Mouse (Mus musculus): Measurements from ENCODE around the gene Tuba1b. TPM values are rescaled to one million over a fixed set of nuclear protein-coding genes. Genes with fewer than 3 reads are reported as not detected.

Tuba1b gene
- polyA plus RNA-seq, 1 experiment = 694 TPM

DNA sequence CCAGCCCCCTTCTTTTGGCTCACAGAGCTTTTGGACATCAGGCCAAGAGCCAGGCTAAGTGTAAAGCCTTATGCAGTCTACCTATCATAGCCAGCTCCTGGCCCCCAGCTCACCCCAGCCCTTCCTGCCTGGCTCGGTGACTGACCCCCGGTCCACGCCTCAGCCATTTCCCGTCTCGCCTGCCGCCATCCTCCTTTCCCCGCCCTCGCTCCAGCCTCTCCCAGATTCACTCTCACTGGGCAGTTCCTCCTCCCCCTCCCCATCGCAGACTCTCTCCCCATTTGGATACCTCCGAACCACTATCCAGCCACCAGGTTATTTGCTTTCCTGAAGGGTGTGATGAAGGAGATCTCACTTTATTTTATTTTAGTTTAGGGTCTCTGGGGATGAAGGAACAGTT is 36.9 kb downstream of the Tuba1b start:
- Histone ChIP-seq H3K27ac (ENCODE audit: insufficient read depth, low read length) (no peak overlapping the region), H3K4me3 (ENCODE audit: extremely low read depth, insufficient read depth, insufficient read length) (no peak overlapping the region), H3K27me3 (ENCODE audit: control insufficient read depth, insufficient read depth, low read length) (peaks cover 26% of the 10 kb centered on the region), H3K4me1 (ENCODE audit: control insufficient read depth, insufficient read depth, insufficient read length) (peaks cover 13% of the 10 kb centered on the region), H3K36me3 (ENCODE audit: control insufficient read depth, insufficient read depth, low read length) (no peaks in the 10 kb centered on the region)
- TF ChIP-seq POLR2A (IDR thresholded peaks at IDR 0.05; ENCODE audit: low read depth, low read length) = no peak
- no peak for TF ChIP-seq CTCF (IDR thresholded peaks at IDR 0.05; ENCODE audit: extremely low read depth, insufficient read depth, insufficient read length, insufficient replicate concordance)
- WGBS = 22% methylated on average over 10 of the region's 10 CpGs
- no peak for DNase-seq (ENCODE audit: low read depth in 1 of 2, low spot score in 2 of 2)

DNA sequence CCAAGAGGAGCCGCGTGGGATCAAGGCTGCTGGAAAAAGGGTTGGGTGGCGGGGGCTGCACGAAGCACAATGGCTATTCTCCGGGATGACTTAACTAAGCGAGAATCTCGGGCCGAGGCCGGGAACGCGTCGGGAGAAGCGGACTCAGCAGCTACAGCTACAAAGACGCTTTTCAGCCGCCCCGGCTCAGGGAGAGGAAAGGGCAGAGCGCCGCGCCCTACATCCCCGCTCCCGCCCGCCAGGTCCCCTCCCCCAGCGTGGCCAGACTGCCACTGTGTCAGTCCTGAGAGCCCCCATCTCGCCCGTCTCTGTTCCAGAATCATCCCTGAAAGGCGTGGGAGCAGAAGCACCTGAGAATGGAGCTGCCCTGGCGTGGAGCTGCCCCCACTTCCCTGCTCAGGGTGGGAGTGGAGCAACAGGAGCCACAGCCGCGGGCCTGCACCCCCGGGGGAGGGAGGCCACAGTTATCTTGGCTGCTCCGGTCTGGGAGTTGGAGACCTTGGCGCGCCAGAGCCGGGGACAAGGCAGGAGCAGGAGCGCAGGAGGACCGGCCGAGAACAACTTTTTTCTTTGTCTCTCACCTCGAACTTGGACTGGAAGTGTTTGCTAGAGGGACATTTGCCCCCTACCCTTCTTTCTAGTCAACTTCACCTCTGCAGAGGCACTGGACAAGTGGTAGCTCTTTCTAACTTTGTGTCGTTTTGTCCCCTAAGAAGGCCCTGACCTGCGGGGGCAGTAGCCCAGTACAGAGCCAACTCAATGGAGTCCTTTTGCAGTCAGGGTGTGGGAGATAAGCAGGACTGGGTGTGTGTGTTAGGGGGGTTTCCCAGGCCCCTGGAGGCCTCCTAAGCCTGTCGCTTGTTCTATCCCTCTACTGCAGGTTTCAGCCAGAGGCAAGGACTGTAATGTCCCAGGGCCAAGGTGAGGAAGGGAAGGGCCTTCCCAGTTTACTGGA is 38.5 kb downstream of the Tuba1b start:
- Histone ChIP-seq H3K36me3 (ENCODE audit: control insufficient read depth, insufficient read depth, low read length) (no peaks in the 10 kb centered on the region), H3K27ac (ENCODE audit: insufficient read depth, low read length) (no peak overlapping the region), H3K4me1 (ENCODE audit: control insufficient read depth, insufficient read depth, insufficient read length) (peaks cover 13% of the 10 kb centered on the region), H3K4me3 (ENCODE audit: extremely low read depth, insufficient read depth, insufficient read length) (peak overlapping the region; percentile 23; the same call in 1 of the 2 replicates), H3K27me3 (ENCODE audit: control insufficient read depth, insufficient read depth, low read length) (peaks cover 26% of the 10 kb centered on the region)
- 8% methylated on average over 41 of the region's 41 CpGs for WGBS
- no peak for TF ChIP-seq CTCF (IDR thresholded peaks at IDR 0.05; ENCODE audit: extremely low read depth, insufficient read depth, insufficient read length, insufficient replicate concordance)
- TF ChIP-seq POLR2A (IDR thresholded peaks at IDR 0.05; ENCODE audit: low read depth, low read length) = no peak
- no peak for DNase-seq (ENCODE audit: low read depth in 1 of 2, low spot score in 2 of 2)

GRCm38 (mm10) chr15:98894746-98895634 is 39.4 kb downstream of the Tuba1b start:
- WGBS = 10% methylated on average over 38 of the region's 38 CpGs
- Histone ChIP-seq H3K36me3 (ENCODE audit: control insufficient read depth, insufficient read depth, low read length) (no peaks in the 10 kb centered on the region), H3K4me1 (ENCODE audit: control insufficient read depth, insufficient read depth, insufficient read length) (peaks cover 13% of the 10 kb centered on the region), H3K27ac (ENCODE audit: insufficient read depth, low read length) (no peak overlapping the region), H3K4me3 (ENCODE audit: extremely low read depth, insufficient read depth, insufficient read length) (no peak overlapping the region), H3K27me3 (ENCODE audit: control insufficient read depth, insufficient read depth, low read length) (peaks cover 26% of the 10 kb centered on the region)
- TF ChIP-seq POLR2A (IDR thresholded peaks at IDR 0.05; ENCODE audit: low read depth, low read length) (no peak), CTCF (IDR thresholded peaks at IDR 0.05; ENCODE audit: extremely low read depth, insufficient read depth, insufficient read length, insufficient replicate concordance) (no peak)
- no peak for DNase-seq (ENCODE audit: low read depth in 1 of 2, low spot score in 2 of 2)

DNA sequence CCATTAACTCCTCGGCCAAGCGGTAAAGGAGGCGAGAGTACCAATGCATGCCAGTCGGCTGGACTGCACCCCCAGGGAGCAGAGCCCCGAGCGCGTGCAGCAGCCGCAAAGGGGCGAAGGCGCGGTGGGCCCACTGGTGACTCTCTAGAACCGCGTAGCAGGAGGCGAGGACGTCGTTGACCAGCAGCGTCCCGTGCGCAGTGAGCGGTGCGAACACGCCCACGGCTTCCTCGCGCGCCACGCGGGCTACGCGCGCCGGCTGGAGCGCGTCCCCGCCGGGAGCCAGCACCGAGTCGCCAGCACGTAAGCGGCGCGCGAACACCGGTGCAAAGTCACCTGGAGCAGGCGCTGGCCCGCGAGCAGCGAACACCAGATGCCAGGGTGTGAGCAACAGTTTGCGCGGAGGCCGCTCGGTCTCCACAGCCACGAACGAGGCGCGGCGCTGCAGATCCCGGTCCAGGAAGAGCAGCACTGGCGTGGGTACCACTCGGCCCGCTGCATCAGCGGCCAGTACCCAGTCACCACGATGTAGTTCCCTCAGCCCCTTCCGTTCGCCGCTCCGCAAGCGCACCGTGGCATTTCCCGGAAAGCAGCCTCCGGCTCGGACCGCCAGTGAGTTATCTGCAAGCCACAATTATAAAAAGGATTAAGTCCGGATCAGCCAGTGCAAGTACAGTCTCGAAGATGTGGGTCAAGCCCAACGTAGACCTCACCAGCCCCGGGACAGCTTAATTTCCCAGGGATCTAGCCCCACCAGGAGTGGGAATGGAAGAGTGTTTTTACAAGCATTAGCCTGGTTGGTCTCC is 40.2 kb downstream of the Tuba1b start, which contains the start of gene Rhebl1:
TSS of gene Rhebl1 (minus strand) at position 601 of the 806 bp plus-strand sequence.
- under 1% methylated on average over 77 of the region's 77 CpGs for WGBS
- DNase-seq (ENCODE audit: low read depth in 1 of 2, low spot score in 2 of 2) = no peak
- H3K27me3 ChIP-seq (ENCODE audit: control insufficient read depth, insufficient read depth, low read length) = peaks cover 26% of the 10 kb centered on the region
- peaks cover 13% of the 10 kb centered on the region for H3K4me1 ChIP-seq (ENCODE audit: control insufficient read depth, insufficient read depth, insufficient read length)
- H3K27ac ChIP-seq (ENCODE audit: insufficient read depth, low read length) = no peak within 1 kb of the TSS
- TF ChIP-seq CTCF (IDR thresholded peaks at IDR 0.05; ENCODE audit: extremely low read depth, insufficient read depth, insufficient read length, insufficient replicate concordance) (no peak), POLR2A (IDR thresholded peaks at IDR 0.05; ENCODE audit: low read depth, low read length) (no peak)
- no peaks in the 10 kb centered on the region for H3K36me3 ChIP-seq (ENCODE audit: control insufficient read depth, insufficient read depth, low read length)
- peak within 1 kb of the TSS; percentile 60 for H3K4me3 ChIP-seq (ENCODE audit: extremely low read depth, insufficient read depth, insufficient read length)

DNA sequence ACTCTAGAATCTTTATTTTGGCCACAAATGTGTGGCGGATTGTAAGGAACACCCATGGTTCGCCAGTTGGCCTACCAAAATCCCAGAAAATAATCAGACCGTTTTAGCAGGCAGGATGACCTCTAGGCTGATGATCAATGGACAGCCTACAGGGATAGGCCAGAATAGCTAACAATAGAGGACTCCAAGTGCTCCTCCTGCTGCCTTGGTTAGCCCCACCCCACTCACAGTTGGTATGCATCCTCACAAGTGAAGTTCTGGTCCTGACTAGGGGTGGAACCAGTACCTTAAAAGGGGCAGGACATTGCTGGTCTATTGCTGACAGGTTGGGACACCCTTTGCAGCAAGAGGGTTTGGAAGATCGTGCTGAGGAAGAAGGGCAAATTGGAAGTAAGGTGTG is 41.3 kb downstream of the Tuba1b start:
- peaks cover 22% of the 10 kb centered on the region for H3K27me3 ChIP-seq (ENCODE audit: control insufficient read depth, insufficient read depth, low read length)
- peaks cover 12% of the 10 kb centered on the region for H3K4me1 ChIP-seq (ENCODE audit: control insufficient read depth, insufficient read depth, insufficient read length)
- DNase-seq (ENCODE audit: low read depth in 1 of 2, low spot score in 2 of 2) = no peak
- no peak for TF ChIP-seq CTCF (IDR thresholded peaks at IDR 0.05; ENCODE audit: extremely low read depth, insufficient read depth, insufficient read length, insufficient replicate concordance)
- TF ChIP-seq POLR2A (IDR thresholded peaks at IDR 0.05; ENCODE audit: low read depth, low read length) = no peak
- no peak overlapping the region for H3K4me3 ChIP-seq (ENCODE audit: extremely low read depth, insufficient read depth, insufficient read length)
- WGBS = 85% methylated on average over 4 of the region's 4 CpGs
- no peak overlapping the region for H3K27ac ChIP-seq (ENCODE audit: insufficient read depth, low read length)
- H3K36me3 ChIP-seq (ENCODE audit: control insufficient read depth, insufficient read depth, low read length) = no peaks in the 10 kb centered on the region

Measured in spleen, adult 2 months (tissue).